In genomic region chr11:100710977-100711376, GRCm38 (mm10) we compare ENCODE assay signal across 12 mouse cellular contexts. TPM values are rescaled to one million over a fixed set of nuclear protein-coding genes. Genes with fewer than 3 reads are reported as not detected.
A peak's percentile ranks its signal among the peaks of the same experiment; 100 is the strongest.
DNase-seq lines count a peak whose midpoint lies in the region; ATAC-seq and TF ChIP-seq lines count a peak whose summit lies in the region.
"Had no signal": no experiment of that assay in that cellular context is flagged by ENCODE, and none has a peak within 500 bp of the region (broad histone marks: within the 10 kb centered on the region; RNA-seq: fewer than 3 reads in every experiment).

No protein-coding gene starts in this region.

- ATAC-seq in hindbrain, embryonic 14.5 days (ENCODE audit: low FRiP score) = no peak
- no peak for ATAC-seq in midbrain, embryonic 16.5 days
- ATAC-seq in megakaryocyte progenitor cell, adult 5-6 weeks (replicated peaks; ENCODE audit: poor library complexity) = no peak

- no peak for TF ChIP-seq CTCF in bone marrow macrophage, adult 2 months (IDR thresholded peaks at IDR 0.05; ENCODE audit: low read depth, low read length)

- H3K4me3 ChIP-seq in bone marrow macrophage, adult 2 months (ENCODE audit: insufficient read depth, low read length) = peak overlapping the region; percentile 82; the same call in 1 of the 2 replicates
- peak overlapping the region; percentile 93; the same call in 1 of the 2 replicates for H3K4me3 ChIP-seq in hindbrain, embryonic 14.5 days (replicated peaks; ENCODE audit: low read length)
- 0 out of 2 replicates have a peak overlapping the region, but pooled peaks have one; percentile 75 for H3K4me3 ChIP-seq in midbrain, embryonic 16.5 days (ENCODE audit: low read depth, low read length)

- no peaks in the 10 kb centered on the region for H3K9me3 ChIP-seq in hindbrain, embryonic 14.5 days (ENCODE audit: control insufficient read depth, low read length)
- no peaks in the 10 kb centered on the region for H3K9me3 ChIP-seq in midbrain, embryonic 16.5 days (replicated peaks; ENCODE audit: control insufficient read depth, low read length, poor library complexity, severe bottlenecking)

- DNase-seq in kidney, adult 9 months = peak; percentile 7
- no peak for DNase-seq in kidney, postnatal 10 days
- DNase-seq in hindbrain, embryonic 14.5 days (ENCODE audit: low spot score) = no peak
- DNase-seq in spleen, postnatal 14 days (ENCODE audit: low spot score in 2 of 2) = no peak
- DNase-seq in yolk sac, embryonic 10.5 days (ENCODE audit: low spot score) = no peak
- DNase-seq: heart, postnatal 10 days; lung, adult 2 months had no signal

- WGBS in hindbrain, embryonic 14.5 days = 93% methylated on average over 4 of the region's 4 CpGs
- WGBS in midbrain, embryonic 16.5 days = 91% methylated on average over 4 of the region's 4 CpGs

- no peak overlapping the region for H3K27ac ChIP-seq in bone marrow macrophage, adult 2 months (ENCODE audit: insufficient read depth, low read depth, low read length)
- no peak overlapping the region for H3K27ac ChIP-seq in hindbrain, embryonic 14.5 days
- H3K27ac ChIP-seq in midbrain, embryonic 16.5 days (ENCODE audit: low read length) = no peak overlapping the region

- peaks cover 54% of the 10 kb centered on the region for H3K36me3 ChIP-seq in hindbrain, embryonic 14.5 days (replicated peaks; ENCODE audit: control insufficient read depth, insufficient read depth)
- H3K36me3 ChIP-seq in midbrain, embryonic 16.5 days (ENCODE audit: control insufficient read depth, insufficient read depth, low read length) = peaks cover 16% of the 10 kb centered on the region; the same call in 1 of the 2 replicates

- peak overlapping the region; percentile 86 for H3K4me2 ChIP-seq in hindbrain, embryonic 14.5 days (replicated peaks)
- peak overlapping the region; percentile 70 for H3K4me2 ChIP-seq in midbrain, embryonic 16.5 days (ENCODE audit: low read length)

- TF ChIP-seq POLR2A in bone marrow macrophage, adult 2 months (IDR thresholded peaks at IDR 0.05; ENCODE audit: borderline replicate concordance, low read depth, low read length) = no peak

- peaks cover 28% of the 10 kb centered on the region for H3K4me1 ChIP-seq in bone marrow macrophage, adult 2 months (ENCODE audit: control insufficient read depth, insufficient read depth, low read length)
- peaks cover 13% of the 10 kb centered on the region for H3K4me1 ChIP-seq in hindbrain, embryonic 14.5 days (replicated peaks; ENCODE audit: control insufficient read depth, insufficient read depth, low read length)
- peaks cover 23% of the 10 kb centered on the region for H3K4me1 ChIP-seq in midbrain, embryonic 16.5 days (ENCODE audit: control insufficient read depth, insufficient read depth, low read length)

- peak overlapping the region; percentile 92; the same call in 1 of the 2 replicates for H3K9ac ChIP-seq in hindbrain, embryonic 14.5 days
- H3K9ac ChIP-seq in midbrain, embryonic 16.5 days (ENCODE audit: low read depth, low read length) = peak overlapping the region; percentile 84; the same call in 1 of the 2 replicates

- H3K27me3 ChIP-seq in hindbrain, embryonic 14.5 days (ENCODE audit: control insufficient read depth, insufficient read depth, low read length) = no peaks in the 10 kb centered on the region
- no peaks in the 10 kb centered on the region; the same call in 1 of the 2 replicates for H3K27me3 ChIP-seq in midbrain, embryonic 16.5 days (ENCODE audit: control insufficient read depth, insufficient read depth, low read depth, low read length)

RNA-seq across cellular contexts. Expression of gene Kat2a, which starts 1.3 kb away (rescaled TPM):
- polyA plus RNA-seq in bone marrow macrophage, adult 2 months (2012; ENCODE audit: insufficient read depth, insufficient read length, missing spikeins) = 18.8 and 18.9 TPM in 2 replicates
- 57.8 and 64.1 TPM in 2 replicates for polyA plus RNA-seq in hindbrain, embryonic 14.5 days (2014; fragmentation: Nextera tagmentation; extraction: Ambion mirVana)
- 64.9 and 65.9 TPM in 2 replicates for polyA plus RNA-seq in midbrain, embryonic 16.5 days (2015; fragmentation: Nextera tagmentation; extraction: Ambion mirVana)
- 31.7 and 40.1 TPM in 2 replicates for total RNA-seq in megakaryocyte progenitor cell, adult 5-6 weeks (2015)
- total RNA-seq in megakaryocyte progenitor cell, adult 5-6 weeks (2017) = 28.9 and 30.4 TPM in 2 replicates

RNA-seq across cellular contexts. Expression of gene Hspb9, which starts 2.7 kb away (rescaled TPM):
- polyA plus RNA-seq in bone marrow macrophage, adult 2 months (2012; ENCODE audit: insufficient read depth, insufficient read length, missing spikeins) = not detected in 2 replicates
- polyA plus RNA-seq in hindbrain, embryonic 14.5 days (2014; fragmentation: Nextera tagmentation; extraction: Ambion mirVana) = not detected in 2 replicates
- 0.34 TPM in 1 of 2 replicates, not detected in the other for polyA plus RNA-seq in midbrain, embryonic 16.5 days (2015; fragmentation: Nextera tagmentation; extraction: Ambion mirVana)
- not detected in 2 replicates for total RNA-seq in megakaryocyte progenitor cell, adult 5-6 weeks (2015)
- total RNA-seq in megakaryocyte progenitor cell, adult 5-6 weeks (2017) = 0.37 and 0.47 TPM in 2 replicates
- total RNA-seq: heart, postnatal 10 days; layer of hippocampus, adult 8-10 months had no signal
- polyA plus RNA-seq: thymus, postnatal 0 days had no signal

RNA-seq across cellular contexts. Expression of gene Dhx58, which starts 6.9 kb away (rescaled TPM):
- 58.8 and 58.9 TPM in 2 replicates for polyA plus RNA-seq in bone marrow macrophage, adult 2 months (2012; ENCODE audit: insufficient read depth, insufficient read length, missing spikeins)
- polyA plus RNA-seq in hindbrain, embryonic 14.5 days (2014; fragmentation: Nextera tagmentation; extraction: Ambion mirVana) = 0.85 and 1.7 TPM in 2 replicates
- 2.8 and 2.9 TPM in 2 replicates for polyA plus RNA-seq in midbrain, embryonic 16.5 days (2015; fragmentation: Nextera tagmentation; extraction: Ambion mirVana)
- 10.4 and 11.1 TPM in 2 replicates for total RNA-seq in megakaryocyte progenitor cell, adult 5-6 weeks (2015)
- 11.5 and 13.6 TPM in 2 replicates for total RNA-seq in megakaryocyte progenitor cell, adult 5-6 weeks (2017)

RNA-seq across cellular contexts. Expression of gene Zfp385c, which starts 18.7 kb away (rescaled TPM):
- not detected in 2 replicates for polyA plus RNA-seq in bone marrow macrophage, adult 2 months (2012; ENCODE audit: insufficient read depth, insufficient read length, missing spikeins)
- 0.20 and 0.31 TPM in 2 replicates for polyA plus RNA-seq in hindbrain, embryonic 14.5 days (2014; fragmentation: Nextera tagmentation; extraction: Ambion mirVana)
- polyA plus RNA-seq in midbrain, embryonic 16.5 days (2015; fragmentation: Nextera tagmentation; extraction: Ambion mirVana) = 0.41 and 0.92 TPM in 2 replicates
- total RNA-seq in megakaryocyte progenitor cell, adult 5-6 weeks (2015) = not detected in 2 replicates
- total RNA-seq in megakaryocyte progenitor cell, adult 5-6 weeks (2017) = not detected in 2 replicates

RNA-seq across cellular contexts. Expression of gene Rab5c, which starts 27.0 kb away (rescaled TPM):
- 269 and 300 TPM in 2 replicates for polyA plus RNA-seq in bone marrow macrophage, adult 2 months (2012; ENCODE audit: insufficient read depth, insufficient read length, missing spikeins)
- polyA plus RNA-seq in hindbrain, embryonic 14.5 days (2014; fragmentation: Nextera tagmentation; extraction: Ambion mirVana) = 80.5 and 105 TPM in 2 replicates
- polyA plus RNA-seq in midbrain, embryonic 16.5 days (2015; fragmentation: Nextera tagmentation; extraction: Ambion mirVana) = 41.1 and 43.3 TPM in 2 replicates
- total RNA-seq in megakaryocyte progenitor cell, adult 5-6 weeks (2015) = 129 and 135 TPM in 2 replicates
- total RNA-seq in megakaryocyte progenitor cell, adult 5-6 weeks (2017) = 101 and 105 TPM in 2 replicates

Comparison
In these comparisons a context has a peak if more than half of its experiments do, and no peak if none do; other contexts are left out.
1. RNA of gene Dhx58, which starts 6.9 kb away (polyA plus RNA-seq): 58.8 to 58.9 TPM in bone marrow macrophage, adult 2 months; 2.8 to 2.9 TPM in midbrain, embryonic 16.5 days and 0.85 to 1.7 TPM in hindbrain, embryonic 14.5 days; every median in the first group is over 10 times any median in the second.
2. Peak in every context shown above with its lines, with median percentiles within 50 percentile points of each other: H3K4me3 ChIP-seq.